Mouse (Mus musculus) G1E (cell line): ENCODE measurements around the gene Lck.

ENCODE experiments used
- CTCF ChIP-seq: IDR thresholded peaks from 2 replicates; pipeline ENCODE4 v1.5.1; 2012; ENCODE audit warnings: low read depth, low read length, inconsistent platforms, mixed read lengths
- TAL1 ChIP-seq: conservative IDR thresholded peaks from 2 replicates; pipeline ENCODE4 v1.6.1; 2012; ENCODE audit warnings: low read depth, low read length, inconsistent platforms, mixed read lengths

DNA sequence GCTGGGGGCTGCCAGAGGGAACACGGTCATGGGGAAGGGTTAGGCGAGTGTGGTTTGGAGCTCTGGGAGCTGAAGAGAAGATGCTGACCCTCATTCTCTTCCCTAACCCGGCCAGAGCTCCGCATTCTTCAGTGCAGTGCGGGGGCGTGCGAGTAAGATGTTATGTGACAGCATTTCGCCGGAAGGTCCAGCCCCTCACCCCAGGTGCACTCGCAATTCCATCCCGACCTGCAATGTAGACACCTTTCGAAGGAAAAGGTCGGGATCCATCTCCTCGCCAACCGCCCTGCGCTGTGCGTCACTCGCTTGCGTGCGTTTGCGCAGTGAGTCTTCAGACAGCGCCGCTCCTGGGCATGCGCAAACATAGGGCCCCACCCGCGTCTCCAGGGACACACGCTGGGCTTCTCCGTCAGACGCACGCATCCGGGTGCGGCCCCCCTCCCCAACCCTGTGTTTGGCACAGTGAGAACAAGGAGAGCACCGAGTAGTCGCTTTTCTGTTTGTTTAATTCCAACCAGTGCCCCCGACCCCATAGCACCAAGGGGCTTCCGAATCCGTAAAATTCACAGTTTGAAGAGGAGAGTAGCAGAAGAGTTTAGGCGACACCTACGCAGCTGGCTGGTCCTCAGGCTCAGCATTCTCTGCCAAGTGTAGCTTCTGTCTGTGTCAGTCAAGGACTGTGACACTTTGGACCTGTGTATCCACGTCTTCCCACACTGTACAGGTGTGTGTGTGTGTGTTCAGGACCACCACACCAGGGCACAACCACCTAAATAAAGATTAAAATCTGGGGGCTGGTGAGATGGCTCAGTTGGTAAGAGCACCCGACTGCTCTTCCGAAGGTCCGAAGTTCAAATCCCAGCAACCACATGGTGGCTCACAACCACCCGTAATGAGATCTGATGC is 45.6 kb upstream of the Lck start, which contains the start of gene Iqcc:
- TF ChIP-seq CTCF (no peak), TAL1 (no peak)
